Mouse (Mus musculus) lung, postnatal 0 days (tissue): ENCODE measurements around the gene Syde2.

Source experiments
- CTCF ChIP-seq: IDR thresholded peaks from 2 replicates; pipeline ENCODE4 v1.5.1; 2016; ENCODE audit warnings: antibody characterized with exemption, mild to moderate bottlenecking
- EP300 ChIP-seq: IDR thresholded peaks from 2 replicates; pipeline ENCODE4 v1.6.1; 2016; ENCODE audit warnings: antibody characterized with exemption, mild to moderate bottlenecking, control low read depth

DNA sequence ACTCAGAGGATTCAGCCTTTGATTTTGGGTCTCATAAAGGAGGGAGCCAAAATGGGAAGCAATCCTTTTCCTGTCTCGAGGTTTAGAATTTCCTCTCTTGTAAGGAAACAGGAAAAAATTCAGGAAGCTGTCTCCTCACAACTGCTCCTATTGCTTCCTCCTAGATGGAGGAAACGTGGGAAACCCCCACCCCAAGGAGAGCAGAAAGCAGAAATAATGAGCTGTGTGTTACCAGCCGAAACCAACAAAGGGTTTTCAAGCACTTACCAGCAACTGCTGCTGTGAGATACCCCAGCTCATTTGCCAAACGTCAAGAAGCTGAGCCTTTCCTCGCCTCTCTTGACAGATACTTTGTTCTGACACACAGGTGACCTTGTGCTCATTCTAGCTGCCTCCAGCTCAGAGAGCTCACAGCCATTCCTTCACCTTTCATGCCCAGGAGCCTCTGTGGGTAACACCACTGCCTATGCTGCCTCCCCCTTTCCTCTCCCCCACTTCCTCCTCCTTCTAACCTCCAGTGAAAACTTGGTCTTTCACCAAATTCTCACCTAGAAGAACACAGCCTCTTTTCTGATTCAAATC, 42.7 kb downstream of the Syde2 start:
- TF ChIP-seq EP300 (no peak), CTCF (no peak)
